Mouse (Mus musculus) bone marrow, adult 2 months (tissue): Measurements from ENCODE around the gene Frmpd4.

Experiments used
- CTCF ChIP-seq: fragments of 200-500 bp; IDR thresholded peaks from 2 replicates; pipeline ENCODE4 v1.5.1; 2011; ENCODE audit warnings: low read length, control low read depth; ENCODE audit not compliant: control insufficient read depth, insufficient read depth
- POLR2A ChIP-seq: fragments of 200-500 bp; IDR thresholded peaks from 2 replicates; pipeline ENCODE4 v1.6.1; 2011; ENCODE audit warnings: low read depth, mild to moderate bottlenecking, control low read depth, low read length, borderline replicate concordance; ENCODE audit not compliant: control insufficient read depth

DNA sequence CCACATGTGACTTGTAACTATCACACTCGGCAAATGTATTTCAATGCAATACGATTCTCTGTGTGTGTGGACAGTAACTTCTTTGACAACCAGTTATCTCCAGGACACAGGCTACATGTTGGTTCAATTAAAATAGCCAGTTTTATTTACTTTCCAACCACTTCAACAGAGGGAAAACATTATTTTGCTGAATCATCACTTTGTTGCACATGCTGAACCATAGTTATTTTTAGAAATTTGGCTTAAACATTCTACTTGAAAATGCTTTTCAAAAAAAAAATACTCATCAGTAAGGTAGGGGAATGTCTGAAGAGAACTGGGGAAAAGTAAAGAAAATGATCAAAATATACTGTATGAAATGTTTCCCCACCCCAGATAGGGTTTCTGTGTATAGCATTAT lies 173.5 kb downstream of the Frmpd4 start:
- no peak for TF ChIP-seq CTCF
- no peak for TF ChIP-seq POLR2A
